Mouse (Mus musculus): ENCODE measurements at regions not wholly inside any gene's neighbourhood (a gene's known extent, or its start where the extent isn't known, plus 50 kb on each side); places are given as distances from the start of the nearest gene placed in this dataset.

DNA sequence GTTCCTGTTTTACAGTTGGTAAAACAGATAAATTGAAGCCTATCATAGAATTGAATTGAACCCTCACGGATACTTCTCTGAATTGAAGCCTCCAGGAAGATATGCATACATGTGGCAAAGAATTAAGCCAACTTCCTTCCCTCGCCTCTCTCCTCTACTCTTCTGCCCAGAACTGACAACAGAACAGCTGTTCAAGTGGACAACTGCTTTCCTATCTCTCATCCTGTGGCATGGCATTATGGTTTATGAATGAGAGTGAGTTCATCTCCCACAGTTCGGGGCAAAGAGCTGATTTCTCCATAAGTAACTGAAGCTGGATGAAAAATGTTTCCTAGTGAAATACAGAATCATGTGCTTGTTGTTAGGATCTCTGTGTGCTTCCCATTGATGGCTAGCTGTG is 190.6 kb downstream of the Kcnj2 start:
- 0 out of 2 replicates have a peak, but pooled peaks cover 3% of the 10 kb centered on the region for H3K4me1 ChIP-seq (ENCODE audit: insufficient read depth, low read length)
- no peak overlapping the region for H3K9ac ChIP-seq (replicated peaks; ENCODE audit: low read length)
- H3K27ac ChIP-seq (ENCODE audit: low read length), result no peak overlapping the region
- no peak for ATAC-seq (ENCODE audit: low FRiP score, low TSS enrichment)
- H3K36me3 ChIP-seq (ENCODE audit: insufficient read depth, low read length), result no peaks in the 10 kb centered on the region
- no peak overlapping the region for H3K4me2 ChIP-seq (replicated peaks; ENCODE audit: low read depth, low read length)
- H3K27me3 ChIP-seq (ENCODE audit: insufficient read depth, low read length), result peaks cover 4% of the 10 kb centered on the region; the same call in 1 of the 2 replicates
- no peaks in the 10 kb centered on the region for H3K9me3 ChIP-seq (ENCODE audit: low read length)
- H3K4me3 ChIP-seq (ENCODE audit: low read length), result no peak overlapping the region
- WGBS, result 82% methylated on average over 3 of the region's 3 CpGs

DNA sequence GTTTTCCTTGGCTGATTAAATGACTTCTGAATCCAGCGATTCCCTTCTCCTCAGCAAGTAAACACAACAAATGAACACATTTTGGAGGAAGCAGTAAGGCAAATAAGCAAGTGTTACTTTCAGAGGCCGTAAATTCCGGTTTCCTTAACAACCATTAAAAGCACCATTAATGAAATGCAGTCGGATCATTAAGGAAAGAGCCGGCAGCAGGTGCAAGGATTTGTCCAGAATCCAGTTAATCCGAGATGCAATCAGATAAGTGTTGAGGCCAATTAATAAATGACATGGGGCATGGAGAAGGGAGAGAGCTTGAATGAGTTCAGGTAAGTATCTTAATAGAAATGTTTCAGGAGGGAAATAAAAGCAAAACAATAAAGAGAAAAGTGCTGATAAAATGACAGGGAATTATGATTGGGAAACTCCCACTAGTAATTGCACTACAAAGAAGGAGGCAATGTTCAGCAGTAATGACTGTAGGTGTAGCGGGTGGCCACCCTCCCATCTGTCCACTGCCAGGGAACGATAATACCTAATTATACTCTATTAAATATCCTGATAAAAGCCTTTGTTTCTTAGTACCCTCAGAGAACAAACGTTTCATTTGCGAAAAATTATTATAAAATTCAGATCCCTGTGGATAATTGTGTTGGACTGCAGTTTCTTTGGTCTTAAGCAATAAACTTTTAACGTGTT is 194.9 kb downstream of the Kcnj2 start:
- Histone ChIP-seq H3K4me1 (ENCODE audit: insufficient read depth, low read length) (0 out of 2 replicates have a peak, but pooled peaks cover 3% of the 10 kb centered on the region), H3K4me2 (replicated peaks; ENCODE audit: low read depth, low read length) (no peak overlapping the region), H3K27ac (ENCODE audit: low read length) (no peak overlapping the region), H3K4me3 (ENCODE audit: low read length) (no peak overlapping the region), H3K9me3 (ENCODE audit: low read length) (no peaks in the 10 kb centered on the region), H3K27me3 (ENCODE audit: insufficient read depth, low read length) (peaks cover 6% of the 10 kb centered on the region; the same call in 1 of the 2 replicates), H3K36me3 (ENCODE audit: insufficient read depth, low read length) (no peaks in the 10 kb centered on the region), H3K9ac (replicated peaks; ENCODE audit: low read length) (no peak overlapping the region)
- ATAC-seq (ENCODE audit: low FRiP score, low TSS enrichment), result no peak
- 50% methylated on average over 11 of the region's 11 CpGs for WGBS

DNA sequence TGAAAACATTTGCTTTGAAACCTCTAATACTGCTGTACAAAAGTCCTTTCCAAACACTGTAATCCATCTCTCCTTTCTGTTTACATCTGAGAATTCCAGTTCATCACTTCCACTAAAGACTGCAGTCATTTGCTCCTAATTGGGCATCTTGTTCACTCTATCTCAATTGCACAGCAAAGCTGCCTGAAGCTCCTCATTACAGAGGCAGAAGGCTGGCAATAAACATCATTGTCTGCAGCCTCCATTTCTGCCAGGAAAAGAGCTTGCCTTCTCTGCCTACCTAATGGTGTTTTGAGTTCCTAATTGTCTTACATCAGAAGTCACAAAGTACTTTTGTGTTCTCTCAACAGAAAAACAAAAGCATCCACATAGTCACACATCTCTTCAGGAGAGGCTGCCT is 207.7 kb downstream of the Kcnj2 start:
- Histone ChIP-seq H3K4me2 (replicated peaks; ENCODE audit: low read depth, low read length) (no peak overlapping the region), H3K36me3 (ENCODE audit: insufficient read depth, low read length) (no peaks in the 10 kb centered on the region), H3K9me3 (ENCODE audit: low read length) (no peaks in the 10 kb centered on the region), H3K27ac (ENCODE audit: low read length) (no peak overlapping the region), H3K4me3 (ENCODE audit: low read length) (no peak overlapping the region), H3K27me3 (ENCODE audit: insufficient read depth, low read length) (no peaks in the 10 kb centered on the region), H3K9ac (replicated peaks; ENCODE audit: low read length) (no peak overlapping the region), H3K4me1 (ENCODE audit: insufficient read depth, low read length) (no peaks in the 10 kb centered on the region)
- ATAC-seq (ENCODE audit: low FRiP score, low TSS enrichment), result no peak

- peaks cover 4% of the 10 kb centered on the region; the same call in 1 of the 2 replicates for H3K4me1 ChIP-seq (ENCODE audit: insufficient read depth, low read length)
- 45% methylated on average over 2 of the region's 2 CpGs for WGBS
- H3K9ac ChIP-seq (replicated peaks; ENCODE audit: low read length), result no peak overlapping the region
- H3K27me3 ChIP-seq (ENCODE audit: insufficient read depth, low read length), result no peaks in the 10 kb centered on the region
- H3K4me2 ChIP-seq (replicated peaks; ENCODE audit: low read depth, low read length), result no peak overlapping the region
- no peak overlapping the region for H3K4me3 ChIP-seq (ENCODE audit: low read length)
- ATAC-seq (ENCODE audit: low FRiP score, low TSS enrichment), result no peak
- no peaks in the 10 kb centered on the region for H3K36me3 ChIP-seq (ENCODE audit: insufficient read depth, low read length)
- no peak overlapping the region for H3K27ac ChIP-seq (ENCODE audit: low read length)
- no peaks in the 10 kb centered on the region for H3K9me3 ChIP-seq (ENCODE audit: low read length)
Measured at GRCm38 (mm10) chr11:111280769-111281168, 214.8 kb downstream of the Kcnj2 start.

GRCm38 (mm10) chr11:111281237-111282160 is 215.5 kb downstream of the Kcnj2 start:
- no peaks in the 10 kb centered on the region for H3K9me3 ChIP-seq (ENCODE audit: low read length)
- 46% methylated on average over 7 of the region's 7 CpGs for WGBS
- ATAC-seq (ENCODE audit: low FRiP score, low TSS enrichment), result no peak

GRCm38 (mm10) chr11:111282283-111282682 is 216.3 kb downstream of the Kcnj2 start:
- ATAC-seq (ENCODE audit: low FRiP score, low TSS enrichment), result no peak
- 60% methylated on average over 2 of the region's 2 CpGs for WGBS
- H3K4me1 ChIP-seq (ENCODE audit: insufficient read depth, low read length), result peaks cover 4% of the 10 kb centered on the region; the same call in 1 of the 2 replicates
- H3K27me3 ChIP-seq (ENCODE audit: insufficient read depth, low read length), result no peaks in the 10 kb centered on the region
- H3K4me2 ChIP-seq (replicated peaks; ENCODE audit: low read depth, low read length), result no peak overlapping the region
- no peaks in the 10 kb centered on the region for H3K36me3 ChIP-seq (ENCODE audit: insufficient read depth, low read length)
- no peak overlapping the region for H3K27ac ChIP-seq (ENCODE audit: low read length)
- no peak overlapping the region for H3K4me3 ChIP-seq (ENCODE audit: low read length)
- no peaks in the 10 kb centered on the region for H3K9me3 ChIP-seq (ENCODE audit: low read length)
- no peak overlapping the region for H3K9ac ChIP-seq (replicated peaks; ENCODE audit: low read length)

More at GRCm38 (mm10) chr11:111281237-111282160, 215.5 kb downstream of the Kcnj2 start:
- Histone ChIP-seq H3K36me3 (ENCODE audit: insufficient read depth, low read length) (no peaks in the 10 kb centered on the region), H3K27ac (ENCODE audit: low read length) (no peak overlapping the region), H3K4me1 (ENCODE audit: insufficient read depth, low read length) (peaks cover 4% of the 10 kb centered on the region; the same call in 1 of the 2 replicates), H3K4me3 (ENCODE audit: low read length) (no peak overlapping the region), H3K9ac (replicated peaks; ENCODE audit: low read length) (no peak overlapping the region), H3K27me3 (ENCODE audit: insufficient read depth, low read length) (no peaks in the 10 kb centered on the region), H3K4me2 (replicated peaks; ENCODE audit: low read depth, low read length) (no peak overlapping the region)

- Histone ChIP-seq H3K4me1 (ENCODE audit: insufficient read depth, low read length) (no peaks in the 10 kb centered on the region), H3K27ac (ENCODE audit: low read length) (no peak overlapping the region), H3K27me3 (ENCODE audit: insufficient read depth, low read length) (peaks cover 2% of the 10 kb centered on the region; the same call in 1 of the 2 replicates), H3K36me3 (ENCODE audit: insufficient read depth, low read length) (no peaks in the 10 kb centered on the region), H3K4me3 (ENCODE audit: low read length) (no peak overlapping the region), H3K9ac (replicated peaks; ENCODE audit: low read length) (no peak overlapping the region), H3K4me2 (replicated peaks; ENCODE audit: low read depth, low read length) (no peak overlapping the region), H3K9me3 (ENCODE audit: low read length) (peaks cover 13% of the 10 kb centered on the region; the same call in 1 of the 2 replicates)
- no peak for ATAC-seq (ENCODE audit: low FRiP score, low TSS enrichment)
Measured at GRCm38 (mm10) chr11:111290537-111290936, 224.6 kb downstream of the Kcnj2 start.

GRCm38 (mm10) chr11:111296309-111296721 is 230.4 kb downstream of the Kcnj2 start:
- Histone ChIP-seq H3K9me3 (ENCODE audit: low read length) (peaks cover 13% of the 10 kb centered on the region; the same call in 1 of the 2 replicates), H3K4me1 (ENCODE audit: insufficient read depth, low read length) (peaks cover 4% of the 10 kb centered on the region), H3K27ac (ENCODE audit: low read length) (no peak overlapping the region), H3K36me3 (ENCODE audit: insufficient read depth, low read length) (no peaks in the 10 kb centered on the region), H3K27me3 (ENCODE audit: insufficient read depth, low read length) (peaks cover 3% of the 10 kb centered on the region; the same call in 1 of the 2 replicates), H3K4me2 (replicated peaks; ENCODE audit: low read depth, low read length) (0 out of 2 replicates have a peak overlapping the region, but pooled peaks have one; percentile 18), H3K9ac (replicated peaks; ENCODE audit: low read length) (no peak overlapping the region), H3K4me3 (ENCODE audit: low read length) (no peak overlapping the region)
- 22% methylated on average over 9 of the region's 9 CpGs for WGBS
- ATAC-seq (ENCODE audit: low FRiP score, low TSS enrichment), result no peak

DNA sequence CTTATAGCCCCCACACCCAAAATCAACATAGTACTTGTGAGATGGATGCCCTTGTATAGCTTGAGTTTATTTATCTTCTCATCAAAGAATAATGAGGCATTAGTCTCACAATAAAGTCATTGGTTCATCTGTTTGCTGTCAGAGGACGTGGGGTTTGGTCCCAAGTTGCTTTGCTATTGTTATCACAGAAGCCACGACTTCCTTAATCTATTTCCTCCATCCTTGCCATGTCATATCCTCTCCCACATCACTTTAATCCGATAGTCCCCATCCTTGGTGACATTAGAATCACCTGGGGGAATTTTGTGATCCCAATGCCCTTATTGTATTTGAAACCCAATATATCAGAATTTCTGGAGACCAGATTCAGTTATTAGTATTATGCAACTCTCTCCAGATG is 246.8 kb downstream of the Kcnj2 start:
- no peak overlapping the region for H3K27ac ChIP-seq (ENCODE audit: low read length)
- H3K4me2 ChIP-seq (replicated peaks; ENCODE audit: low read depth, low read length), result no peak overlapping the region
- WGBS, result 59% methylated on average over 3 of the region's 3 CpGs
- H3K4me1 ChIP-seq (ENCODE audit: insufficient read depth, low read length), result no peaks in the 10 kb centered on the region
- no peak for ATAC-seq (ENCODE audit: low FRiP score, low TSS enrichment)
- H3K4me3 ChIP-seq (ENCODE audit: low read length), result no peak overlapping the region
- no peaks in the 10 kb centered on the region for H3K36me3 ChIP-seq (ENCODE audit: insufficient read depth, low read length)
- no peaks in the 10 kb centered on the region for H3K27me3 ChIP-seq (ENCODE audit: insufficient read depth, low read length)
- H3K9ac ChIP-seq (replicated peaks; ENCODE audit: low read length), result no peak overlapping the region
- H3K9me3 ChIP-seq (ENCODE audit: low read length), result no peaks in the 10 kb centered on the region
